Mouse (Mus musculus) embryonic facial prominence, embryonic 13.5 days (tissue): ENCODE measurements at regions not wholly inside any gene's neighbourhood (a gene's known extent, or its start where the extent isn't known, plus 50 kb on each side); places are given as distances from the start of the nearest gene placed in this dataset.

Source experiments
- ATAC-seq: fragments of 200-750 bp; cut with Nextera tagmentation; 2 replicates; pipeline ENCODE4 v1.8.0; 2017; ENCODE audit warnings: low read depth; ENCODE audit not compliant: insufficient number of reproducible peaks, insufficient read depth, low FRiP score, low TSS enrichment
- H3K27ac ChIP-seq: fragments of 300-500 bp; sonication (generic); 2 replicates; pipeline ENCODE4 v1.5.1; 2015; ENCODE audit warnings: moderate library complexity, mild to moderate bottlenecking, inconsistent platforms
- H3K27me3 ChIP-seq: fragments of 300-500 bp; sonication (generic); 2 replicates; pipeline ENCODE4 v1.6.1; 2015; ENCODE audit warnings: mild to moderate bottlenecking, inconsistent platforms
- H3K36me3 ChIP-seq: fragments of 300-500 bp; sonication (generic); 2 replicates; pipeline ENCODE4 v1.6.1; 2015; ENCODE audit warnings: mild to moderate bottlenecking, inconsistent platforms
- H3K4me1 ChIP-seq: fragments of 300-500 bp; sonication (generic); 2 replicates; pipeline ENCODE4 v1.6.1; 2015; ENCODE audit warnings: inconsistent platforms
- H3K4me2 ChIP-seq: fragments of 300-500 bp; sonication (generic); 2 replicates; pipeline ENCODE4 v1.6.1; 2015; ENCODE audit warnings: moderate library complexity, mild to moderate bottlenecking, inconsistent platforms
- H3K4me3 ChIP-seq: fragments of 300-500 bp; sonication (generic); 2 replicates; pipeline ENCODE4 v1.5.1; 2015; ENCODE audit warnings: mild to moderate bottlenecking, inconsistent platforms
- H3K9ac ChIP-seq: fragments of 300-500 bp; sonication (generic); 2 replicates; pipeline ENCODE4 v1.6.1; 2015; ENCODE audit warnings: mild to moderate bottlenecking, inconsistent platforms
- H3K9me3 ChIP-seq: fragments of 300-500 bp; sonication (generic); 2 replicates; pipeline ENCODE4 v1.6.1; 2016; ENCODE audit warnings: inconsistent platforms
- WGBS: fragments of 180-500 bp; shearing (Covaris S2); methylation state at CpG from one replicate; pipeline ENCODE4 v1.1.7; 2015; ENCODE audit warnings: mixed read lengths; 5-methylcytosine and 5-hydroxymethylcytosine counted together

- 89% methylated on average over 11 of the region's 11 CpGs for WGBS
- no peaks in the 10 kb centered on the region for H3K36me3 ChIP-seq
Observed at GRCm38 (mm10) chr10:26434586-26434985, 58.8 kb upstream of the L3mbtl3 start.

GRCm38 (mm10) chr10:26440720-26441119, 64.9 kb upstream of the L3mbtl3 start:
- Histone ChIP-seq H3K9ac (no peak overlapping the region), H3K27ac (no peak overlapping the region), H3K36me3 (no peaks in the 10 kb centered on the region), H3K4me2 (no peak overlapping the region), H3K4me1 (0 out of 2 replicates have a peak, but pooled peaks cover 3% of the 10 kb centered on the region), H3K27me3 (no peaks in the 10 kb centered on the region), H3K4me3 (no peak overlapping the region), H3K9me3 (no peaks in the 10 kb centered on the region)
- 98% methylated on average over 1 of the region's 1 CpGs for WGBS
- ATAC-seq = no peak

More at GRCm38 (mm10) chr10:26434586-26434985, 58.8 kb upstream of the L3mbtl3 start:
- no peak overlapping the region for H3K9ac ChIP-seq
- H3K27ac ChIP-seq = no peak overlapping the region
- H3K4me1 ChIP-seq = no peaks in the 10 kb centered on the region
- no peaks in the 10 kb centered on the region for H3K27me3 ChIP-seq
- H3K4me3 ChIP-seq = no peak overlapping the region
- no peak overlapping the region for H3K4me2 ChIP-seq
- no peak for ATAC-seq
- no peaks in the 10 kb centered on the region for H3K9me3 ChIP-seq

- 42% methylated on average over 4 of the region's 4 CpGs for WGBS
- Histone ChIP-seq H3K4me2 (no peak overlapping the region), H3K9me3 (no peaks in the 10 kb centered on the region), H3K4me3 (no peak overlapping the region), H3K36me3 (no peaks in the 10 kb centered on the region), H3K4me1 (peaks cover 3% of the 10 kb centered on the region; the same call in 1 of the 2 replicates), H3K27ac (no peak overlapping the region), H3K27me3 (no peaks in the 10 kb centered on the region), H3K9ac (no peak overlapping the region)
- ATAC-seq = no peak
Observed at GRCm38 (mm10) chr10:26484311-26484710, 108.5 kb upstream of the L3mbtl3 start.

GRCm38 (mm10) chr10:26491351-26491750, 115.6 kb upstream of the L3mbtl3 start:
- peaks cover 6% of the 10 kb centered on the region; the same call in 1 of the 2 replicates for H3K4me1 ChIP-seq
- no peak overlapping the region for H3K9ac ChIP-seq
- H3K27ac ChIP-seq = no peak overlapping the region
- no peak overlapping the region for H3K4me3 ChIP-seq
- no peaks in the 10 kb centered on the region for H3K27me3 ChIP-seq
- no peaks in the 10 kb centered on the region for H3K36me3 ChIP-seq
- H3K4me2 ChIP-seq = no peak overlapping the region
- WGBS = 71% methylated on average over 5 of the region's 5 CpGs
- no peak for ATAC-seq
- no peaks in the 10 kb centered on the region for H3K9me3 ChIP-seq

- ATAC-seq = no peak
- Histone ChIP-seq H3K27me3 (no peaks in the 10 kb centered on the region), H3K36me3 (no peaks in the 10 kb centered on the region), H3K27ac (no peak overlapping the region), H3K4me1 (peaks cover 6% of the 10 kb centered on the region; the same call in 1 of the 2 replicates), H3K4me3 (no peak overlapping the region), H3K9me3 (no peaks in the 10 kb centered on the region), H3K4me2 (peak overlapping the region; percentile 39), H3K9ac (no peak overlapping the region)
- 34% methylated on average over 11 of the region's 11 CpGs for WGBS
Observed at GRCm38 (mm10) chr10:26492146-26492545, 116.4 kb upstream of the L3mbtl3 start.

- Histone ChIP-seq H3K36me3 (no peaks in the 10 kb centered on the region), H3K9me3 (no peaks in the 10 kb centered on the region), H3K4me3 (no peak overlapping the region), H3K27ac (no peak overlapping the region), H3K4me1 (peaks cover 6% of the 10 kb centered on the region; the same call in 1 of the 2 replicates), H3K27me3 (no peaks in the 10 kb centered on the region), H3K4me2 (no peak overlapping the region), H3K9ac (no peak overlapping the region)
- WGBS = 74% methylated on average over 13 of the region's 13 CpGs
- ATAC-seq = no peak
Observed at GRCm38 (mm10) chr10:26492856-26493484, 117.2 kb upstream of the L3mbtl3 start.

GRCm38 (mm10) chr10:26493801-26494200, 118.0 kb upstream of the L3mbtl3 start:
- ATAC-seq = no peak
- Histone ChIP-seq H3K27me3 (no peaks in the 10 kb centered on the region), H3K36me3 (no peaks in the 10 kb centered on the region), H3K9ac (no peak overlapping the region), H3K4me3 (no peak overlapping the region), H3K27ac (no peak overlapping the region), H3K9me3 (no peaks in the 10 kb centered on the region), H3K4me2 (no peak overlapping the region), H3K4me1 (peaks cover 6% of the 10 kb centered on the region; the same call in 1 of the 2 replicates)
- WGBS = 93% methylated on average over 2 of the region's 2 CpGs

- H3K4me3 ChIP-seq = no peak overlapping the region
- H3K27me3 ChIP-seq = no peaks in the 10 kb centered on the region
- no peak overlapping the region for H3K9ac ChIP-seq
- no peak overlapping the region for H3K27ac ChIP-seq
- H3K9me3 ChIP-seq = 0 out of 2 replicates have a peak, but pooled peaks cover 3% of the 10 kb centered on the region
- 55% methylated on average over 9 of the region's 9 CpGs for WGBS
- no peak overlapping the region for H3K4me2 ChIP-seq
- H3K4me1 ChIP-seq = peaks cover 6% of the 10 kb centered on the region; the same call in 1 of the 2 replicates
- ATAC-seq = no peak
- no peaks in the 10 kb centered on the region for H3K36me3 ChIP-seq
Observed at GRCm38 (mm10) chr10:26494380-26494781, 118.6 kb upstream of the L3mbtl3 start.

GRCm38 (mm10) chr10:26500265-26500935, 124.6 kb upstream of the L3mbtl3 start:
- no peaks in the 10 kb centered on the region for H3K27me3 ChIP-seq
- WGBS = 91% methylated on average over 12 of the region's 12 CpGs
- H3K9me3 ChIP-seq = peaks cover 9% of the 10 kb centered on the region; the same call in 1 of the 2 replicates
- no peak overlapping the region for H3K9ac ChIP-seq
- no peaks in the 10 kb centered on the region for H3K4me1 ChIP-seq
- H3K4me2 ChIP-seq = no peak overlapping the region
- H3K4me3 ChIP-seq = no peak overlapping the region
- H3K27ac ChIP-seq = no peak overlapping the region
- no peak for ATAC-seq
- H3K36me3 ChIP-seq = no peaks in the 10 kb centered on the region

- H3K27me3 ChIP-seq = no peaks in the 10 kb centered on the region
- no peak overlapping the region for H3K4me3 ChIP-seq
- H3K4me2 ChIP-seq = no peak overlapping the region
- WGBS = 77% methylated on average over 6 of the region's 6 CpGs
- ATAC-seq = no peak
- no peaks in the 10 kb centered on the region for H3K9me3 ChIP-seq
- no peak overlapping the region for H3K9ac ChIP-seq
- H3K4me1 ChIP-seq = no peaks in the 10 kb centered on the region
- no peaks in the 10 kb centered on the region for H3K36me3 ChIP-seq
- H3K27ac ChIP-seq = no peak overlapping the region
Observed at GRCm38 (mm10) chr10:26520879-26521278, 145.1 kb upstream of the L3mbtl3 start.

- Histone ChIP-seq H3K9me3 (no peaks in the 10 kb centered on the region), H3K27ac (no peak overlapping the region), H3K9ac (no peak overlapping the region), H3K36me3 (no peaks in the 10 kb centered on the region), H3K27me3 (no peaks in the 10 kb centered on the region), H3K4me2 (no peak overlapping the region), H3K4me3 (no peak overlapping the region), H3K4me1 (no peaks in the 10 kb centered on the region)
- WGBS = 71% methylated on average over 4 of the region's 4 CpGs
- no peak for ATAC-seq
Observed at GRCm38 (mm10) chr10:26525848-26526546, 150.2 kb upstream of the L3mbtl3 start.
